Mouse (Mus musculus) ES-Bruce4 (cell line): ENCODE results near the gene Ctdspl. TPM values are rescaled to one million over a fixed set of nuclear protein-coding genes. Genes with fewer than 3 reads are reported as not detected.

Experiments
- H3K27ac ChIP-seq: 2 replicates; pipeline ENCODE4 v1.5.1; 2012; ENCODE audit warnings: low read length, inconsistent platforms; ENCODE audit not compliant: insufficient read depth
- H3K27me3 ChIP-seq: 2 replicates; pipeline ENCODE4 v1.6.1; 2012; ENCODE audit warnings: mild to moderate bottlenecking, low read length, inconsistent platforms; ENCODE audit not compliant: control insufficient read depth, poor library complexity, insufficient read depth, severe bottlenecking
- H3K36me3 ChIP-seq: 2 replicates; pipeline ENCODE4 v1.6.1; 2012; ENCODE audit warnings: inconsistent platforms, mild to moderate bottlenecking, low read length, moderate library complexity; ENCODE audit not compliant: control insufficient read depth, poor library complexity, insufficient read depth, severe bottlenecking
- H3K4me1 ChIP-seq: one replicate; pipeline ENCODE4 v1.8.1; 2011; ENCODE audit warnings: low read length; ENCODE audit not compliant: control insufficient read depth, insufficient read depth
- H3K4me3 ChIP-seq: 2 replicates; pipeline ENCODE4 v1.5.1; 2011; ENCODE audit warnings: low read depth, mild to moderate bottlenecking, low read length
- H3K9ac ChIP-seq: 2 replicates; pipeline ENCODE4 v1.6.1; 2012; ENCODE audit warnings: low read depth, mild to moderate bottlenecking, inconsistent platforms; ENCODE audit not compliant: poor library complexity, severe bottlenecking
- H3K9me3 ChIP-seq: replicated peaks from 2 replicates; pipeline ENCODE4 v1.6.1; 2012; ENCODE audit warnings: mild to moderate bottlenecking, low read length, inconsistent platforms; ENCODE audit not compliant: control insufficient read depth, poor library complexity, insufficient read depth, severe bottlenecking
- CTCF ChIP-seq: IDR thresholded peaks from one replicate; pipeline ENCODE4 v1.8.1; 2011; ENCODE audit warnings: low read depth, low read length
- EP300 ChIP-seq: IDR thresholded peaks from 2 replicates; pipeline ENCODE4 v1.6.1; 2011; ENCODE audit warnings: low read depth, low read length; ENCODE audit not compliant: insufficient read depth
- POLR2A ChIP-seq: IDR thresholded peaks from one replicate; pipeline ENCODE4 v1.8.1; 2011; ENCODE audit warnings: low read length; ENCODE audit not compliant: insufficient read depth
- polyA plus RNA-seq: library from polyadenylated mRNA; stranded (reverse); fragments of >200 nt; gene quantifications from 2 replicates; pipeline ENCODE4 v1.2.4, GENCODE M21; 2011; ENCODE audit warnings: low read depth; ENCODE audit not compliant: missing spikeins, insufficient read depth, insufficient read length

The Ctdspl gene
- polyA plus RNA-seq, 1 experiment: 20.2 TPM

DNA sequence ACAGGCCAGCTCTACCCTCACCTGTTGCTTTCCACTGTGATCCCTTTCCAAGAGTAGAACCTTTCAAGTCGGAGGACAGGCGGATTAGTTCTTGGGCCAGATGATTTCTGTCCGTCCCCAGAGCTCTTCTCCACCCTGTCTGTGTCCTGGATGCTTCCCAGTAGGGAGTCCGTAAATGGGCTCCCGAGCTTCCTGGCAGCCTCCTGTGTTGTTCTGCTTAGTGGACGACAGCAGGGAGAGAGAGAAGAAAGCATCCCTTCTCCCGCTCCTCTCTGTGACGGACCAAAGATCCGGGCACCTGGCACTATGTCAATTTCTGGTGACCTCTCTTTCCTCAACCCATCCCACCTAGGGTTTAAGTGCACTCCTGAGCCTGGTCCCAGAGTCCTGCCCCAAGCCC, 49.5 kb downstream of the Ctdspl start:
- TF ChIP-seq POLR2A (no peak), EP300 (no peak), CTCF (no peak)
- H3K27ac ChIP-seq: no peak overlapping the region

GRCm38 (mm10) chr9:118976561-118976960, 50.3 kb downstream of the Ctdspl start:
- H3K4me1 ChIP-seq: no peaks in the 10 kb centered on the region
- no peaks in the 10 kb centered on the region for H3K27me3 ChIP-seq
- H3K36me3 ChIP-seq: no peaks in the 10 kb centered on the region
- no peak overlapping the region for H3K4me3 ChIP-seq
- TF ChIP-seq POLR2A (no peak), CTCF (no peak), EP300 (no peak)
- H3K9ac ChIP-seq: no peak overlapping the region
- no peaks in the 10 kb centered on the region for H3K9me3 ChIP-seq
- no peak overlapping the region for H3K27ac ChIP-seq

More for the DNA sequence above, 49.5 kb downstream of the Ctdspl start:
- no peaks in the 10 kb centered on the region for H3K4me1 ChIP-seq
- H3K4me3 ChIP-seq: no peak overlapping the region
- no peaks in the 10 kb centered on the region for H3K27me3 ChIP-seq
- H3K9me3 ChIP-seq: no peaks in the 10 kb centered on the region
- H3K36me3 ChIP-seq: no peaks in the 10 kb centered on the region
- H3K9ac ChIP-seq: no peak overlapping the region

DNA sequence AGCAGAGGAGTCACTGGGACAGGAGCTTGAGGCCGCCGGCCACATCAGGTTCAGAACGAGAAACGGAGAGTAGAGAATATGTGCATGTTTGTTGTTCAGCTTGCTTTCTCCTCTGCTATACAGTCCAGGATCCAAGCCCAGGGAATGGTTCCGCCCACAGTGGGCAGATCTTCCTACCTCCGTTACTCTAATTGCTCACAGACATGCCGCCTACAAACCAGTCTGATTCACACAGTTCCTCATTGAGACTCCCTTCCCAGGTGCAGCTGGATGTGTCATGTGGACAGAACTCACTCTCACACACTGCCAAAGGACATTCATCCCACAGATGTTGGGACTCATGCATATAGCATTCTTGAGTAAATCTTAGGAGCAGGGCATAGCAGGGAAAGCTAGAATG, 51.2 kb downstream of the Ctdspl start:
- TF ChIP-seq CTCF (no peak), EP300 (no peak), POLR2A (no peak)
- Histone ChIP-seq H3K36me3 (no peaks in the 10 kb centered on the region), H3K4me1 (no peaks in the 10 kb centered on the region), H3K4me3 (no peak overlapping the region), H3K9ac (no peak overlapping the region), H3K9me3 (no peaks in the 10 kb centered on the region), H3K27ac (no peak overlapping the region), H3K27me3 (no peaks in the 10 kb centered on the region)

- TF ChIP-seq EP300 (0 out of 2 replicates have a peak, but pooled peaks have one; percentile 19), CTCF (no peak), POLR2A (no peak)
- H3K4me3 ChIP-seq: no peak overlapping the region
- H3K27ac ChIP-seq: peak overlapping the region; percentile 40
- no peaks in the 10 kb centered on the region for H3K36me3 ChIP-seq
- H3K9ac ChIP-seq: no peak overlapping the region
- H3K27me3 ChIP-seq: no peaks in the 10 kb centered on the region
- H3K4me1 ChIP-seq: peaks cover 4% of the 10 kb centered on the region
- H3K9me3 ChIP-seq: no peaks in the 10 kb centered on the region
These were observed 54.2 kb downstream of the Ctdspl start for GRCm38 (mm10) chr9:118980411-118980823.

GRCm38 (mm10) chr9:118984650-118985432, 58.6 kb downstream of the Ctdspl start:
- H3K9me3 ChIP-seq: no peaks in the 10 kb centered on the region
- no peak overlapping the region for H3K27ac ChIP-seq
- H3K4me1 ChIP-seq: peaks cover 4% of the 10 kb centered on the region
- H3K27me3 ChIP-seq: no peaks in the 10 kb centered on the region
- TF ChIP-seq POLR2A: no peak
- TF ChIP-seq EP300: 0 out of 2 replicates have a peak, but pooled peaks have one; percentile 11
- TF ChIP-seq CTCF: no peak
- H3K36me3 ChIP-seq: no peaks in the 10 kb centered on the region
- no peak overlapping the region for H3K9ac ChIP-seq
- H3K4me3 ChIP-seq: no peak overlapping the region

DNA sequence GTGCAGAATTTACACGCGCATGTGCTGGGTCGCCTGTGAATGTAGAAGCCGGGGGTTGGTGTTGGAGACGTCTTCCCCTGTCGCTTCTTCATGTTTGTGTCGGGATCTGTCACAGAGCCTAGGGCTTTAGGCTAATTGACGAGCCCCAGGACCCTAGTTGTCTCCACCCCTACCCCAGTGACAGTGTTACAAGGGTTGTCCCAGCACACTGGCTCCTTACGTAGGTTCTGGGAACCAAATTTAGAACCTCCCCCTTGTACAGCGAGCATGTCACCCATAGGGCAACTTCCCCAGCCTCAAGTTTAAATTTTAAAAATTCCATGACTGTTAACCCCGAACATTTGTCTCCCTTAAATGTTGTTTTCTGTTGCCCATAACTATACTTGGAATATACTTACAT, 60.0 kb downstream of the Ctdspl start:
- H3K36me3 ChIP-seq: no peaks in the 10 kb centered on the region
- TF ChIP-seq EP300 (no peak), CTCF (no peak), POLR2A (no peak)

More for the DNA sequence above, 60.0 kb downstream of the Ctdspl start:
- Histone ChIP-seq H3K9ac (no peak overlapping the region), H3K9me3 (no peaks in the 10 kb centered on the region), H3K4me3 (no peak overlapping the region), H3K27ac (no peak overlapping the region), H3K27me3 (no peaks in the 10 kb centered on the region), H3K4me1 (peaks cover 4% of the 10 kb centered on the region)
